Mouse (Mus musculus) myocyte (in vitro differentiated cells): Measurements from ENCODE around the gene Rnf115.

Experiments
- CEBPB ChIP-seq: IDR thresholded peaks from 2 replicates; pipeline ENCODE4 v1.6.1; 2011; ENCODE audit warnings: mild to moderate bottlenecking, moderate library complexity; ENCODE audit not compliant: poor library complexity, insufficient read depth, severe bottlenecking
- E2F4 ChIP-seq: IDR thresholded peaks from one replicate; pipeline ENCODE4 v1.6.1; 2011; ENCODE audit warnings: mild to moderate bottlenecking, control low read depth, moderate library complexity; ENCODE audit not compliant: insufficient read depth
- MAX ChIP-seq: IDR thresholded peaks from one replicate; pipeline ENCODE4 v1.6.1; 2011; ENCODE audit warnings: low read depth, mild to moderate bottlenecking, control low read depth
- MYOG ChIP-seq, 3 experiments: IDR thresholded peaks; one replicate each; pipeline ENCODE4 v1.6.1; 2011; ENCODE audit warnings: control low read depth in 2 of 3, low read depth in 2 of 3, mild to moderate bottlenecking in 2 of 3; ENCODE audit not compliant: insufficient read length in 2 of 3, control insufficient read depth in 1 of 3, insufficient read depth in 1 of 3
- POLR2A ChIP-seq: IDR thresholded peaks from one replicate; pipeline ENCODE4 v1.6.1; 2011; ENCODE audit warnings: low read depth, mild to moderate bottlenecking, control low read depth, moderate library complexity; ENCODE audit not compliant: insufficient read length
- POLR2AphosphoS2 ChIP-seq: IDR thresholded peaks from one replicate; pipeline ENCODE4 v1.6.1; 2011; ENCODE audit warnings: low read depth, control low read depth; ENCODE audit not compliant: insufficient read length
- TCF12 ChIP-seq: IDR thresholded peaks from one replicate; pipeline ENCODE4 v1.6.1; 2011; ENCODE audit warnings: mild to moderate bottlenecking, control low read depth; ENCODE audit not compliant: poor library complexity, insufficient read depth, severe bottlenecking
- TCF3 ChIP-seq: IDR thresholded peaks from one replicate; pipeline ENCODE4 v1.6.1; 2011; ENCODE audit warnings: low read depth, control low read depth; ENCODE audit not compliant: insufficient read length
- USF1 ChIP-seq: IDR thresholded peaks from one replicate; pipeline ENCODE4 v1.6.1; 2011; ENCODE audit warnings: low read depth, mild to moderate bottlenecking, control low read depth, moderate library complexity

- TF ChIP-seq USF1 (no peak), MAX (no peak), E2F4 (no peak), POLR2A (no peak), POLR2AphosphoS2 (no peak), TCF12 (no peak), TCF3 (no peak), CEBPB (no peak), MYOG (IDR thresholded peaks at IDR 0.05; ENCODE audit: control insufficient read depth in 1 of 3, insufficient read depth in 1 of 3, insufficient read length in 2 of 3, low read depth in 2 of 3) (no peak)
Observed at GRCm38 (mm10) chr3:96708684-96709064, 18.8 kb upstream of the Rnf115 start.
